Mouse (Mus musculus): ENCODE results near the gene Pwwp2b. TPM values are rescaled to one million over a fixed set of nuclear protein-coding genes. Genes with fewer than 3 reads are reported as not detected.
A peak's percentile ranks its signal among the peaks of the same experiment; 100 is the strongest.

The Pwwp2b gene
- polyA plus RNA-seq, 1 experiment from 2014 or later, result 15.9 TPM

DNA sequence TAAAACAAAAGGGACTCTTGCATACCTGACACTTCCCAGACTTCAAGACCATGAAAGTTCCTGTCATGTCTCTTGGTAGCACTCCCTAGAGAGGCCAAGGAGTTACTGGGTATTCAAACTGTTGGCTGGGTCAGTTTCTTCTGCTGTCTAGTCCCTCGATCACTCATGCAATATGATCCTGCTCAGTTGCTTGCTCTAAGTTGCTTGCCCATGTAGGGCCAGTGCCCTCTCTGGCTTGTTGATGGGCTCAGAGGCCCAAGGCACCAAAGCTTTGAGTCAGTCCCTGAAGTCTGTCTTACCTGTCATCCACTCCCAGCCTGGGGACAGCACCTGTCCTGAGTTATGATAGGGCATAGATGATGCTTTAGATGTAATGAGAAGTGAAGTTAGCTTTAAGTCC, 22.5 kb downstream of the Pwwp2b start:
- no peak overlapping the region for H3K27ac ChIP-seq
- H3K4me2 ChIP-seq, result no peak overlapping the region
- no peaks in the 10 kb centered on the region for H3K27me3 ChIP-seq
- 64% methylated on average over 1 of the region's 1 CpGs for WGBS
- H3K4me1 ChIP-seq, result peaks cover 35% of the 10 kb centered on the region
- peaks cover 25% of the 10 kb centered on the region for H3K36me3 ChIP-seq
- H3K9ac ChIP-seq, result no peak overlapping the region
- no peak overlapping the region for H3K4me3 ChIP-seq
- no peaks in the 10 kb centered on the region for H3K9me3 ChIP-seq
- no peak for ATAC-seq (ENCODE audit: insufficient number of reproducible peaks, low FRiP score, low TSS enrichment, low read depth)

DNA sequence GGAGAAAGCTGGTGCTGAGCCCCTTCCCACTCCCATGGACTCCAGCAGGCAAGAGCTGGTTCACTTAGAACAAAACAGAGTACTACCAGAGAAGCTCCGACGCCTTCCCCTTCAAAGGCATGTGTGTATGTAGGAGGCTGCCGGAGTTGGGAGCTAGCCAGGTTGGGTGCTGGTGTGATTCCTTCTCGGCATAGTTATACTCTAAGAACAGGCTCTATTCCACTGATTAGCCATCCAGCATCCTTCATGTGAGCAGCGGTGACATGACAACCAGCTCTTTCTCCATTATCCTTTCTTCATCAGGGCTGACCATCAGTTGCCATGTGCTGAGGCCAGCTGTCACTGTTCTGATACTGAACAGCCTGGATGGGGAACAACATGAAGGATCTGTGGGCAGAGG, 23.6 kb downstream of the Pwwp2b start:
- 65% methylated on average over 5 of the region's 5 CpGs for WGBS
- Histone ChIP-seq H3K36me3 (peaks cover 14% of the 10 kb centered on the region), H3K4me2 (no peak overlapping the region), H3K9me3 (no peaks in the 10 kb centered on the region), H3K27ac (no peak overlapping the region), H3K4me1 (peaks cover 39% of the 10 kb centered on the region), H3K27me3 (no peaks in the 10 kb centered on the region), H3K9ac (no peak overlapping the region), H3K4me3 (no peak overlapping the region)
- no peak for ATAC-seq (ENCODE audit: insufficient number of reproducible peaks, low FRiP score, low TSS enrichment, low read depth)

DNA sequence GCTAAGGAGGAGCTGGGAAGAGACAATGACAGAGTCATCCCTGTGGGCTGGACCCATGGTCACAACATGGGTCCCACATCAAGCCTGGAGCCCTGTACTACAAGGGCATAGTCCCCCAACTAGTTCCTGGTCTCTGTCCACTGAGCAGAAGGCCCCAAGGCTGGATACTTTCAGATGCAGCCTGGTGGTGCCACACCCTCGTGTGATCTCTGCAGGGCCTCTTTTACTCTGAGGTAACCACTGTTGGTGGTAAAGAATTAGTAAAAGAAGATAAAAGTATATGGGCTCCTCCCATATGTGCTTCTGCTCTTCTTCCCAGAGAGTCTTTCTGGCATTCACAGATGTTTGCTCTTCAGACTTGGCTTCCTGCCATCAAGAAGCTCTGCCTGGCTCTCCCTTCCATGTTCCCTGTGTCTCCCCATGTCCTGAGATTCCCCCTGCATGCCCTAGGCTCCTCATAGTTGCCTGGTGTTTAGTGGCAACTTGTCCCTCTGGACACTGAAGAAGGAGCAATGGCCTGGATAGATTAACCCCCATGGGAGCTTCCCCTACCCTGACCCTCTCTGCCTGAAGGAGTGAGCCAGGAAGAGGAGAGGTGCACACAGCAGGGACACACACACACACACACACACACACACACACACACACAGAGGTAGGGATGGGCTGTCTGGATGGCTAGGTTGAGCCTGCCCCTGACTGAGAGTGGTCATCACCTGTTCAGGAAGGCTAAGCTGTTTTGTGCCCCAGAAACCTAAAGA, 24.5 kb downstream of the Pwwp2b start:
- peaks cover 39% of the 10 kb centered on the region for H3K4me1 ChIP-seq
- H3K36me3 ChIP-seq, result peaks cover 14% of the 10 kb centered on the region
- no peaks in the 10 kb centered on the region for H3K27me3 ChIP-seq
- WGBS, result 17% methylated on average over 1 of the region's 1 CpGs
- no peak overlapping the region for H3K9ac ChIP-seq
- no peak for ATAC-seq (ENCODE audit: insufficient number of reproducible peaks, low FRiP score, low TSS enrichment, low read depth)
- H3K4me3 ChIP-seq, result no peak overlapping the region
- peak overlapping the region; percentile 64 for H3K27ac ChIP-seq
- H3K4me2 ChIP-seq, result no peak overlapping the region
- H3K9me3 ChIP-seq, result no peaks in the 10 kb centered on the region

DNA sequence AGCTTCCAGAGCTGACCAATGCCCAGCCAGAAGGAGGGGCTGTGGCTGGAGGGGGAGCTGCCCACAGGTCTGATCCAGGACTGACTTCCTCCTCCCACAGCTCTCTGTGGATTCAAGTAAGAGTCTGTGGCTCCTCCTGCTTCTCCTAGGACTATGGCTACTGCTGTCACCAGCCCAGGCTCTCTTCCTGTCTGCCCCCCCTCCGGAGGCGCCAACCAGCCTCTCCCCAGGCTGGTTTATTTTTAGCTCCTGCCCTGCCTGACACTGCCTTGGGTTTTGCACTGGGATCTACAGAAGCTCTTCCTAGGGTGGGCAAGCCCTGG, 25.1 kb downstream of the Pwwp2b start:
- WGBS, result 26% methylated on average over 2 of the region's 2 CpGs
- no peak overlapping the region for H3K4me2 ChIP-seq
- no peaks in the 10 kb centered on the region for H3K9me3 ChIP-seq
- H3K27ac ChIP-seq, result peak overlapping the region; percentile 64; the same call in 1 of the 2 replicates
- peaks cover 39% of the 10 kb centered on the region for H3K4me1 ChIP-seq
- peak; percentile 62 for ATAC-seq (ENCODE audit: insufficient number of reproducible peaks, low FRiP score, low TSS enrichment, low read depth)
- H3K27me3 ChIP-seq, result no peaks in the 10 kb centered on the region
- H3K36me3 ChIP-seq, result peaks cover 10% of the 10 kb centered on the region; the same call in 1 of the 2 replicates
- no peak overlapping the region for H3K4me3 ChIP-seq
- no peak overlapping the region for H3K9ac ChIP-seq

DNA sequence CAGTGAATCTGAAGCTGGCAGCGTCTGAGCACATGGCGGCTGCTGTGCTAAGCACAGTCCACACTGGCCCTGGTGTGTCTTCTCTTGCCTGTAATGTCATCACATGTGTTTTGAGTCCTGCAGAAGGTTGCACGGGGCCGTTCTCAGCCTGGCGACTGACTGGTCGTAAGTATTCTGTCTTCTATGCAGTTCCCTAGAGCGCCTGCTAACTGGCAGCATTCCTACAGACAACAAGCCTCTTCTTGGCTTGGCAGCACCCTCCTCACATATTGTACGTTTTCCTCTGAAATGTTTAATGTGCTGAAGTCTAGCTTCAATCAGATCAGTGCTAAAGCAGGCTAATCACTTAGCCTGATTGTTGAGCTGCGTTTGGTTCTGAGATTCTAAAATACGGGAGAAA, 27.3 kb downstream of the Pwwp2b start:
- no peak for ATAC-seq (ENCODE audit: insufficient number of reproducible peaks, low FRiP score, low TSS enrichment, low read depth)
- no peak overlapping the region for H3K4me3 ChIP-seq
- H3K27me3 ChIP-seq, result no peaks in the 10 kb centered on the region
- H3K4me1 ChIP-seq, result peaks cover 45% of the 10 kb centered on the region
- no peak overlapping the region for H3K9ac ChIP-seq
- H3K4me2 ChIP-seq, result no peak overlapping the region
- 35% methylated on average over 10 of the region's 10 CpGs for WGBS
- no peaks in the 10 kb centered on the region for H3K9me3 ChIP-seq
- H3K36me3 ChIP-seq, result no peaks in the 10 kb centered on the region
- no peak overlapping the region for H3K27ac ChIP-seq

DNA sequence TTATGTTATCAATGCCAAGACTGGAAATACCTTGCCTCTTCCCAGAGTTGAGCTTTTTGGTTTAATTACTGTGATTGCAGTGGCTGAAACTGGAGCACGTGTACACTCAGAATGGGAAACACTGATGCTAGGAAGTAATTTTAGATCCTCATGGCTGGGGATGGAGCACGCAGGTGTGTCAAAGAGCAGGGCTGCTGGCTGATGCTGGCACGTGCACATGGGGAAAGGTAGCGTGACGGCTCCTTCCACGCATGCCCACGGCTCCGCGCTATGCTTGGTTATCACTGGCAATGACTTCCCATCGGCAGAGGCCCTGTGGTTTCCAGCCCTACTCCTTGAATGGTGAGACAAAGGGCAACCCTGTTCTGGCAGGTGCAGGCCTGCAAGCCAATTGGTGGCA, 27.9 kb downstream of the Pwwp2b start:
- no peaks in the 10 kb centered on the region for H3K9me3 ChIP-seq
- H3K4me1 ChIP-seq, result peaks cover 49% of the 10 kb centered on the region
- no peak overlapping the region for H3K27ac ChIP-seq
- WGBS, result 81% methylated on average over 10 of the region's 10 CpGs
- no peaks in the 10 kb centered on the region for H3K27me3 ChIP-seq
- no peak overlapping the region for H3K4me2 ChIP-seq
- ATAC-seq (ENCODE audit: insufficient number of reproducible peaks, low FRiP score, low TSS enrichment, low read depth), result no peak
- H3K9ac ChIP-seq, result no peak overlapping the region
- H3K4me3 ChIP-seq, result no peak overlapping the region
- H3K36me3 ChIP-seq, result no peaks in the 10 kb centered on the region

DNA sequence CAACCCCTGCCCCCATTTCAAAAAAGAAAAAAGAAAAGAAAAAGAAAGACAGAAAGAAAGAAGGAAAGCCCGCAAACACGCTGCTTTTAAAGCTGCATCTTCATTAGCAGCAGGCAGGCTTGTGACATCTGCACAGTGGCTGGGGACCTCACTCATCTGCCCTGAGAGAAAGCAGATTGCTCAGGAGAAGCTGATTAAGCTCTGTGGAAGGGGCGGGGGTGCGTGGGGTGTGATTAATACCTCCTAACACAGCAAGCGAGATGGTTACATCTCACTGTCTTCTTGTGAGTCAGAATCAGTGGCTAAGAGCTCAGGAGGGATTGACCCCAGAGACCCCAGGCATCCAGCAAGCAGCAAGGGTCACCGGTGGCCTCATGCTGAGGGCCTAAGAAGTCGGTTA, 29.3 kb downstream of the Pwwp2b start:
- peaks cover 42% of the 10 kb centered on the region for H3K4me1 ChIP-seq
- H3K27ac ChIP-seq, result no peak overlapping the region
- WGBS, result 81% methylated on average over 7 of the region's 7 CpGs
- H3K4me2 ChIP-seq, result no peak overlapping the region
- no peaks in the 10 kb centered on the region for H3K36me3 ChIP-seq
- no peak for ATAC-seq (ENCODE audit: insufficient number of reproducible peaks, low FRiP score, low TSS enrichment, low read depth)
- no peaks in the 10 kb centered on the region for H3K9me3 ChIP-seq
- no peaks in the 10 kb centered on the region for H3K27me3 ChIP-seq
- no peak overlapping the region for H3K9ac ChIP-seq
- H3K4me3 ChIP-seq, result no peak overlapping the region

DNA sequence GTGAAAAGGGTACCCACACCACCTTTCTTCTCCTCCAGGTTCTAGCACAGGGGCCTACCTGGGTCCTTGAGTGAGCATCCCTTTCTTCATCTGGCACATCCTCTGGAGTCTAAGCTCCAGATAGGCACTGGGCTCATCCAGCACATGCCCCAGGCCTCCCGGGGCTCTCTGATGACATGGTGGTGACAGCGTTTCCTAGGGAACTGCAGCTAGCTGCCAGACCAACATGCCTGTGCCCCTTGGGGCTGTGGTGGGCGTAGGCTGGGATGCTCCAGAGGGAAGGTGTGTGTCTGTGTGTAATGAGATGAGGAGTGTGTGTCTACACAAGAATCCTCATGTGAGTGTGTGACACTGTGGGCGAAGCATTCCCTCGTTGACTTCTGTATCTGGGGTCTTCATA, 31.3 kb downstream of the Pwwp2b start:
- Histone ChIP-seq H3K27me3 (no peaks in the 10 kb centered on the region), H3K9ac (no peak overlapping the region), H3K4me2 (no peak overlapping the region), H3K4me1 (peaks cover 34% of the 10 kb centered on the region), H3K4me3 (no peak overlapping the region), H3K27ac (peak overlapping the region; percentile 8; the same call in 1 of the 2 replicates), H3K36me3 (no peaks in the 10 kb centered on the region), H3K9me3 (no peaks in the 10 kb centered on the region)
- no peak for ATAC-seq (ENCODE audit: insufficient number of reproducible peaks, low FRiP score, low TSS enrichment, low read depth)
- WGBS, result 75% methylated on average over 5 of the region's 5 CpGs

DNA sequence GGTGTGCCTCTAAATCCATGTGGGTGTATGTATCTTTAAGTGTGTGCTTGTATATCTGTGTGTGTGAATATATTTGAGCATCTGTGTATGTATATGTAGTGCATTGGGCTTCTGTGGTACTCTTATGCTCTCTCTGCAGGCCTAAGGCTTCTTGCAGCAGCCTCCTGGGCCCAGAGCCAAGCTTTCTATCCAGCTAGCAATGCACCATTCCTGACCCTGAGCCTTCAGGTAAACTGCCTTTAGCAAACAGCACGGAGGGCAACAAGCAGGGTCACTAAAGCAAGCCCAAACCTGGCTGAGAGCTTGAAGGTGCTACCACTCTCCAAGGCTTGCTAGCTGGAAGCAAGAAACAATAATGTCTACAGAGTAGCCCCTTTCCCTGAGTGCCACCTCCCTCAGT, 31.8 kb downstream of the Pwwp2b start:
- Histone ChIP-seq H3K9ac (no peak overlapping the region), H3K27ac (peak overlapping the region; percentile 8; the same call in 1 of the 2 replicates), H3K4me3 (no peak overlapping the region), H3K4me1 (peaks cover 34% of the 10 kb centered on the region), H3K27me3 (no peaks in the 10 kb centered on the region), H3K9me3 (no peaks in the 10 kb centered on the region), H3K36me3 (no peaks in the 10 kb centered on the region), H3K4me2 (no peak overlapping the region)
- 50% methylated on average over 1 of the region's 1 CpGs for WGBS
- no peak for ATAC-seq (ENCODE audit: insufficient number of reproducible peaks, low FRiP score, low TSS enrichment, low read depth)

DNA sequence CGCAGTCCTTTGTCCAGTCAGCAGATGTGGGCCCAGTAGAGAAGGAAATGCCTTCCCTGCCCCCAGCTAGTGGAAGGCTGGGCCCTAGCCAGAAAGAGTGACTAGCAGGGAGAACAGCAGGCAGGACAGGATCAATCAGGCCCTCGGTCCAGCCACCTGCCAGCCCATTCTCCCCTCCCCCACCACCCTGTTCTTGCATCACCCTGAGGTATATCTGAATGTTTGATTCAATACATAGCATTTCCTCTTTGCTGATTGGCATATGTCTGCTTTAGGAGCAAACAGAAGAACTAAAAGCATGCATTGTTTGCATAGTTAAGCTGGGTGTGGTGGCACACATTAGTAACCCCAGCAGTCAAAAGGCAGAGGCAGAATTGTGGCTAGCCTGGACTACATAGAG, 32.9 kb downstream of the Pwwp2b start:
- Histone ChIP-seq H3K9me3 (no peaks in the 10 kb centered on the region), H3K27me3 (no peaks in the 10 kb centered on the region), H3K27ac (no peak overlapping the region), H3K4me1 (peaks cover 22% of the 10 kb centered on the region), H3K4me3 (no peak overlapping the region), H3K4me2 (no peak overlapping the region), H3K36me3 (no peaks in the 10 kb centered on the region), H3K9ac (no peak overlapping the region)
- no peak for ATAC-seq (ENCODE audit: insufficient number of reproducible peaks, low FRiP score, low TSS enrichment, low read depth)
- 38% methylated on average over 2 of the region's 2 CpGs for WGBS

DNA sequence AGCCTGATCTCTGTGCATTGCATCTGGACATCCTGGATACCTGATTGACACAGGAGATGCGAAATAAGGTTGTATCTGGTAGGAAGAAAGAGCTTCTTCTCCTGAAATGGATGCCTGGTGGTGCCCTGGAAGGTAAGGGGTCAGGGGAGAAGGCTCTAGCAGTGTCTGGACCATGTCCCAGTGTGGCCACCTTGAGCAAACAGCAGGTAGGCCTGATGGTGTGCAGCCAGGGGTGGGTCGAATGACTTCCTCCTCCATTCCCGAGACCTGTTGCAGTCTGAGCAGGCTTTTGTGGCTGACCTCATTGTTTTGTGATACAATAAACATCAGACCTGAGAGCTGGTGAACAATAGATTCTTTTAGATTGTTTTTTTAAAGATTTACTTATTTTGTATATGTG, 33.8 kb downstream of the Pwwp2b start:
- no peaks in the 10 kb centered on the region for H3K36me3 ChIP-seq

DNA sequence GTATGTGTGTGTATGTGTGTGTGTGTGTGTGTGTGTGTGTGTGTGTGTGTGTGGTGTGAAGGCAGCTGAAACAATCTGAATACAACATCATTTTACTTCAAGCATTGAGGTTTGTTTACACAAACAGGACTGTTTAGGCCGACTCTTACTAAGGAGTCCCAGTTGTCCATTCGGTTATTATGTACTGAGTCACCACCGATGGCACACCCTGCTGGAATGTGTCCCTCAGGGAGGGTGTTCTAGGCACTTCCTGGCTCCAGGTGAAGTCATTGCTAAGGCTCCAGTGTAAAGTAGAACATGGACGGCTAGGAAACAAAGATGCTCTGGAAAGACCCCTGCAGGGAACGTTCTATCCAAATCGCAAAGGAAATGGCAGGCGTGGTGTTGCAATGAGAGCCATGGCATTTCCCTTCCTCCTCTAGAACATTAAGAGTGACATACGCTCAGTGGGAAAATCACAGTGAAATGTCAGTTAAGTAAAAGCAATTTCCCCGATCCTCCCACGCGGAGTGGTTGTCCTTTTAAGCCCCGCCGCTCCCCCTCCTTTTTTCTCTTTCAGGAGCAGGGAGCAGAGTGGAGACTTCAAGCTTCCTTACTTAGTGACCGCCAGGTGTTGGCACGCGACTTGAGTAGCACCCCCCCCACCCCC, 37.1 kb downstream of the Pwwp2b start:
- no peak for ATAC-seq (ENCODE audit: insufficient number of reproducible peaks, low FRiP score, low TSS enrichment, low read depth)
- Histone ChIP-seq H3K4me3 (no peak overlapping the region), H3K9ac (no peak overlapping the region), H3K4me1 (peaks cover 15% of the 10 kb centered on the region), H3K4me2 (no peak overlapping the region), H3K27me3 (no peaks in the 10 kb centered on the region), H3K9me3 (no peaks in the 10 kb centered on the region), H3K36me3 (no peaks in the 10 kb centered on the region), H3K27ac (no peak overlapping the region)
- WGBS, result 66% methylated on average over 16 of the region's 16 CpGs

More for the DNA sequence above, 33.8 kb downstream of the Pwwp2b start:
- no peak for ATAC-seq (ENCODE audit: insufficient number of reproducible peaks, low FRiP score, low TSS enrichment, low read depth)
- Histone ChIP-seq H3K4me2 (no peak overlapping the region), H3K27me3 (no peaks in the 10 kb centered on the region), H3K27ac (no peak overlapping the region), H3K4me1 (peaks cover 21% of the 10 kb centered on the region), H3K4me3 (no peak overlapping the region), H3K9ac (no peak overlapping the region), H3K9me3 (no peaks in the 10 kb centered on the region)
- 78% methylated on average over 3 of the region's 3 CpGs for WGBS
